Mouse (Mus musculus) lung, embryonic 14.5 days (tissue): ENCODE measurements around the gene Rab30. TPM values are rescaled to one million over a fixed set of nuclear protein-coding genes. Genes with fewer than 3 reads are reported as not detected.

ENCODE experiments used
- ATAC-seq: fragments of 200-750 bp; cut with Nextera tagmentation; 2 replicates; pipeline ENCODE4 v1.8.0; 2017; ENCODE audit warnings: mild to moderate bottlenecking, moderate TSS enrichment, moderate library complexity; ENCODE audit not compliant: insufficient read depth
- DNase-seq: peaks from one replicate; pipeline ENCODE4 v3.0.0-alpha.2; 2015
- H3K27ac ChIP-seq: fragments of 300-500 bp; sonication (generic); 2 replicates; pipeline ENCODE4 v1.5.1; 2014; ENCODE audit warnings: low read depth, mild to moderate bottlenecking, moderate library complexity
- H3K27me3 ChIP-seq: fragments of 300-500 bp; sonication (generic); 2 replicates; pipeline ENCODE4 v1.6.1; 2014; ENCODE audit warnings: low read length, control low read depth; ENCODE audit not compliant: insufficient read depth
- H3K36me3 ChIP-seq: fragments of 300-500 bp; sonication (generic); 2 replicates; pipeline ENCODE4 v1.6.1; 2014; ENCODE audit warnings: control low read depth; ENCODE audit not compliant: insufficient read depth
- H3K4me1 ChIP-seq: fragments of 300-500 bp; sonication (generic); 2 replicates; pipeline ENCODE4 v1.6.1; 2014; ENCODE audit warnings: antibody characterized with exemption, control low read depth; ENCODE audit not compliant: insufficient read depth
- H3K4me2 ChIP-seq: fragments of 300-500 bp; sonication (generic); 2 replicates; pipeline ENCODE4 v1.6.1; 2014; ENCODE audit warnings: mild to moderate bottlenecking
- H3K4me3 ChIP-seq: fragments of 300-500 bp; sonication (generic); 2 replicates; pipeline ENCODE4 v1.5.1; 2014; ENCODE audit warnings: low read depth, low read length
- H3K9ac ChIP-seq: fragments of 300-500 bp; sonication (generic); 2 replicates; pipeline ENCODE4 v1.6.1; 2014
- H3K9me3 ChIP-seq: fragments of 300-500 bp; sonication (generic); 2 replicates; pipeline ENCODE4 v1.6.1; 2016; ENCODE audit warnings: low read depth, low read length, control low read depth
- CTCF ChIP-seq: IDR thresholded peaks from 2 replicates; pipeline ENCODE4 v1.5.1; 2016; ENCODE audit warnings: antibody characterized with exemption, low read depth
- WGBS: fragments of 180-500 bp; shearing (Covaris S2); extraction: QIAGEN DNeasy Blood & Tissue Kit; methylation state at CpG from one replicate; pipeline ENCODE4 v1.1.7; 2014; 5-methylcytosine and 5-hydroxymethylcytosine counted together
- polyA plus RNA-seq: library from polyadenylated mRNA; unstranded; fragments of >200 nt; fragmentation: Nextera tagmentation; extraction: Ambion mirVana; gene quantifications from 2 replicates; pipeline ENCODE4 v1.2.1, GENCODE M21; 2014

Rab30 gene
- polyA plus RNA-seq, 1 experiment from 2014 or later: 5.6 TPM

GRCm38 (mm10) chr7:92730959-92731358 is 10.4 kb upstream of the Rab30 start:
- H3K4me1 ChIP-seq: no peaks in the 10 kb centered on the region
- ATAC-seq: no peak

GRCm38 (mm10) chr7:92732136-92732535 is 9.3 kb upstream of the Rab30 start:
- H3K4me1 ChIP-seq: no peaks in the 10 kb centered on the region
- H3K27ac ChIP-seq: no peak overlapping the region
- ATAC-seq: no peak
- H3K4me3 ChIP-seq: no peak overlapping the region
- DNase-seq: no peak
- H3K27me3 ChIP-seq: no peaks in the 10 kb centered on the region
- 91% methylated on average over 7 of the region's 7 CpGs for WGBS
- H3K4me2 ChIP-seq: no peak overlapping the region
- no peaks in the 10 kb centered on the region for H3K9me3 ChIP-seq
- peaks cover 25% of the 10 kb centered on the region for H3K36me3 ChIP-seq
- TF ChIP-seq CTCF: no peak
- no peak overlapping the region for H3K9ac ChIP-seq

More at GRCm38 (mm10) chr7:92730959-92731358, 10.4 kb upstream of the Rab30 start:
- H3K4me3 ChIP-seq: no peak overlapping the region
- no peak overlapping the region for H3K4me2 ChIP-seq
- 69% methylated on average over 3 of the region's 3 CpGs for WGBS
- H3K36me3 ChIP-seq: peaks cover 18% of the 10 kb centered on the region; the same call in 1 of the 2 replicates
- H3K27me3 ChIP-seq: no peaks in the 10 kb centered on the region
- no peak overlapping the region for H3K27ac ChIP-seq
- TF ChIP-seq CTCF: no peak
- no peak overlapping the region for H3K9ac ChIP-seq
- H3K9me3 ChIP-seq: no peaks in the 10 kb centered on the region
- peak; percentile 15 for DNase-seq

GRCm38 (mm10) chr7:92737560-92737959 is 3.8 kb upstream of the Rab30 start:
- Histone ChIP-seq H3K27ac (no peak overlapping the region), H3K27me3 (no peaks in the 10 kb centered on the region), H3K36me3 (peaks cover 49% of the 10 kb centered on the region), H3K4me3 (no peak overlapping the region), H3K9me3 (no peaks in the 10 kb centered on the region), H3K4me2 (no peak overlapping the region), H3K9ac (no peak overlapping the region), H3K4me1 (peaks cover 6% of the 10 kb centered on the region; the same call in 1 of the 2 replicates)
- DNase-seq: no peak
- no peak for ATAC-seq
- 86% methylated on average over 1 of the region's 1 CpGs for WGBS
- no peak for TF ChIP-seq CTCF

GRCm38 (mm10) chr7:92739956-92740355 is 1.4 kb upstream of the Rab30 start:
- H3K9me3 ChIP-seq: no peaks in the 10 kb centered on the region
- no peaks in the 10 kb centered on the region for H3K27me3 ChIP-seq
- H3K36me3 ChIP-seq: peaks cover 37% of the 10 kb centered on the region
- TF ChIP-seq CTCF: no peak
- H3K4me2 ChIP-seq: peak overlapping the region; percentile 91
- H3K27ac ChIP-seq: no peak overlapping the region
- H3K4me3 ChIP-seq: peak overlapping the region; percentile 87
- H3K9ac ChIP-seq: peak overlapping the region; percentile 85
- ATAC-seq (no peak), DNase-seq (no peak)
- peaks cover 6% of the 10 kb centered on the region; the same call in 1 of the 2 replicates for H3K4me1 ChIP-seq
- 27% methylated on average over 6 of the region's 6 CpGs for WGBS

- Histone ChIP-seq H3K4me3 (peak overlapping the region; percentile 87), H3K4me2 (peak overlapping the region; percentile 91), H3K36me3 (peaks cover 34% of the 10 kb centered on the region), H3K27ac (peak overlapping the region; percentile 84), H3K9ac (peak overlapping the region; percentile 85), H3K4me1 (peaks cover 6% of the 10 kb centered on the region; the same call in 1 of the 2 replicates), H3K27me3 (no peaks in the 10 kb centered on the region), H3K9me3 (no peaks in the 10 kb centered on the region)
- WGBS: 2% methylated on average over 23 of the region's 23 CpGs
- ATAC-seq: no peak
- DNase-seq: peak; percentile 47
- TF ChIP-seq CTCF: no peak
These were observed 840 bp upstream of the Rab30 start for GRCm38 (mm10) chr7:92740411-92741115.

- ATAC-seq (peak; percentile 25), DNase-seq (no peak)
- H3K36me3 ChIP-seq: peaks cover 26% of the 10 kb centered on the region
- peaks cover 6% of the 10 kb centered on the region; the same call in 1 of the 2 replicates for H3K4me1 ChIP-seq
- H3K9ac ChIP-seq: peak overlapping the region; percentile 59
- peak overlapping the region; percentile 87 for H3K4me3 ChIP-seq
- 0 out of 2 replicates have a peak overlapping the region, but pooled peaks have one; percentile 37 for H3K27ac ChIP-seq
- H3K9me3 ChIP-seq: no peaks in the 10 kb centered on the region
- H3K4me2 ChIP-seq: peak overlapping the region; percentile 91
- no peak for TF ChIP-seq CTCF
- under 1% methylated on average over 9 of the region's 9 CpGs for WGBS
- H3K27me3 ChIP-seq: no peaks in the 10 kb centered on the region
These were observed 452 bp downstream of the Rab30 start for GRCm38 (mm10) chr7:92741861-92742249.

- no peak overlapping the region for H3K27ac ChIP-seq
- TF ChIP-seq CTCF: no peak
- H3K9ac ChIP-seq: peak overlapping the region; percentile 59
- under 1% methylated on average over 16 of the region's 16 CpGs for WGBS
- no peak for ATAC-seq
- DNase-seq: peak; percentile 31
- peaks cover 22% of the 10 kb centered on the region for H3K36me3 ChIP-seq
- H3K4me2 ChIP-seq: peak overlapping the region; percentile 91
- H3K4me1 ChIP-seq: peaks cover 6% of the 10 kb centered on the region; the same call in 1 of the 2 replicates
- H3K27me3 ChIP-seq: no peaks in the 10 kb centered on the region
- H3K4me3 ChIP-seq: peak overlapping the region; percentile 87
- no peaks in the 10 kb centered on the region for H3K9me3 ChIP-seq
These were observed 938 bp downstream of the Rab30 start for GRCm38 (mm10) chr7:92742341-92742741.
